Mouse (Mus musculus): ENCODE results near the gene Nfatc3. TPM values are rescaled to one million over a fixed set of nuclear protein-coding genes. Genes with fewer than 3 reads are reported as not detected.

Gene Nfatc3
- polyA plus RNA-seq, 1 experiment from 2014 or later = 3.0 TPM

DNA sequence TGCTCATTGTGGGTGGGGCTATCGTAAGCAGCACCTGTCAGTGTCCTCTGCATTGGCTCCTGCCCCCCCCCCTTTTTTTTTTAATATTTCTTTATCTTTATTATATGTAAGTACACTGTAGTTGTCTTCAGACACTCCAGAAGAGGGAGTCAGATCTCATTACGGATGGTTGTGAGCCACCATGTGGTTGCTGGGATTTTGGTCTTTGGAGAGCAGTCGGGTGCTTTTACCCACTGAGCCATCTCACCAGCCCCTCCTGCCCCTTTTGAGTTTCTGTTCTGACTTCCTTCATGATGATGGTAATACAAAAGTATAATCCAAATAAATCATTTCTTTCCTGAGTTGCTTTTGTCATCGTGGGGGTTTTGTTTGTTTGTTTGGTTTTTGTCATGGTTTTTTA lies 43.7 kb downstream of the Nfatc3 start:
- no peaks in the 10 kb centered on the region for H3K4me1 ChIP-seq (ENCODE audit: control insufficient read depth, low read depth, low read length)
- H3K4me2 ChIP-seq (ENCODE audit: low read depth, low read length) = no peak overlapping the region
- 79% methylated on average over 4 of the region's 4 CpGs for WGBS (ENCODE audit: insufficient replicate concordance)
- H3K27ac ChIP-seq (ENCODE audit: low read length) = no peak overlapping the region
- H3K9ac ChIP-seq (ENCODE audit: low read depth, low read length) = no peak overlapping the region
- no peak for ATAC-seq (ENCODE audit: low read depth)
- H3K27me3 ChIP-seq (ENCODE audit: control insufficient read depth, insufficient read depth, low read depth, low read length) = no peaks in the 10 kb centered on the region
- H3K36me3 ChIP-seq (ENCODE audit: control insufficient read depth, insufficient read depth) = peaks cover 10% of the 10 kb centered on the region
- no peak overlapping the region for H3K4me3 ChIP-seq (ENCODE audit: low read depth, low read length)
- H3K9me3 ChIP-seq (replicated peaks; ENCODE audit: control insufficient read depth, low read length) = no peaks in the 10 kb centered on the region

DNA sequence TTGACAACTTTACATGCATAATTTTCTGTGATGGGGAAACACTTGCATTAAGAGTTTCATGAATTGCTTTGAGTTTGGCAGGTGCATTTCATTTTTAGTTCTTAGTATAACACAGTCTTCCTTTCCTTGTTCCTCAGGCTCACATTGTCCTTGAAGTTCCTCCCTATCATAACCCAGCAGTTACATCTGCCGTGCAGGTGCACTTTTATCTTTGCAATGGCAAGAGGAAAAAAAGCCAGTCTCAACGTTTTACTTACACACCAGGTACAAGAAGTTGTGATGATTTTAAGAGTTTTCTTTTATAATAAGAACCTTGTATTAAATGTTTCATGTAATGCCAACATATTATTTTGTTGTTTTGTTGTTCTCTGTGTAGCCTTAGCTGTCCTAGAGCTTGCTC lies 45.2 kb downstream of the Nfatc3 start:
- no peak for ATAC-seq (ENCODE audit: low read depth)
- Histone ChIP-seq H3K4me1 (ENCODE audit: control insufficient read depth, low read depth, low read length) (no peaks in the 10 kb centered on the region), H3K9me3 (replicated peaks; ENCODE audit: control insufficient read depth, low read length) (no peaks in the 10 kb centered on the region), H3K4me2 (ENCODE audit: low read depth, low read length) (no peak overlapping the region), H3K27me3 (ENCODE audit: control insufficient read depth, insufficient read depth, low read depth, low read length) (no peaks in the 10 kb centered on the region), H3K36me3 (ENCODE audit: control insufficient read depth, insufficient read depth) (peaks cover 19% of the 10 kb centered on the region), H3K4me3 (ENCODE audit: low read depth, low read length) (no peak overlapping the region), H3K27ac (ENCODE audit: low read length) (no peak overlapping the region), H3K9ac (ENCODE audit: low read depth, low read length) (no peak overlapping the region)
- WGBS (ENCODE audit: insufficient replicate concordance) = 48% methylated on average over 2 of the region's 2 CpGs

DNA sequence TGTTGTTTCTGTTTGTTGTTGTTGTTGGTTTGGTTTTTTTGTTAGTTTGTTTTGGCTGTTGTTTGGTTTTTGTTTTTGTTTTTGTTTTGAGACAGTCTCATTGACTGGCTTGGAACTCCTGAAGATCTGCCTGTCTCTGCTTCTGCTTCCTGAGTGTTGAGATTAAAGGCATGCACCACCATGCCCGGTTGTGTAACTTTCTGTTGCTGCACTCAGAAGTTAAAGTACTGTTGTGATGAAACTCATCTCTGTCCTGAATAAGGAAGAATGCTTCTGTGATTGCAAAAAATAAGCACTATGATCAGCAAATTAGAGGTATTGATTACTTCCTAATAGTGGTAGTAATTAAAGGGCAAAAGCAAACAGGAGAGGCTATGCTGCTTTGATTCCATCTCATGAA lies 47.6 kb downstream of the Nfatc3 start:
- H3K27me3 ChIP-seq (ENCODE audit: control insufficient read depth, insufficient read depth, low read depth, low read length) = no peaks in the 10 kb centered on the region
- no peak overlapping the region for H3K4me3 ChIP-seq (ENCODE audit: low read depth, low read length)
- no peak overlapping the region for H3K4me2 ChIP-seq (ENCODE audit: low read depth, low read length)
- 60% methylated on average over 1 of the region's 1 CpGs for WGBS (ENCODE audit: insufficient replicate concordance)
- H3K4me1 ChIP-seq (ENCODE audit: control insufficient read depth, low read depth, low read length) = no peaks in the 10 kb centered on the region
- no peak overlapping the region for H3K27ac ChIP-seq (ENCODE audit: low read length)
- H3K9me3 ChIP-seq (replicated peaks; ENCODE audit: control insufficient read depth, low read length) = no peaks in the 10 kb centered on the region
- no peak for ATAC-seq (ENCODE audit: low read depth)
- peaks cover 24% of the 10 kb centered on the region for H3K36me3 ChIP-seq (ENCODE audit: control insufficient read depth, insufficient read depth)
- no peak overlapping the region for H3K9ac ChIP-seq (ENCODE audit: low read depth, low read length)

DNA sequence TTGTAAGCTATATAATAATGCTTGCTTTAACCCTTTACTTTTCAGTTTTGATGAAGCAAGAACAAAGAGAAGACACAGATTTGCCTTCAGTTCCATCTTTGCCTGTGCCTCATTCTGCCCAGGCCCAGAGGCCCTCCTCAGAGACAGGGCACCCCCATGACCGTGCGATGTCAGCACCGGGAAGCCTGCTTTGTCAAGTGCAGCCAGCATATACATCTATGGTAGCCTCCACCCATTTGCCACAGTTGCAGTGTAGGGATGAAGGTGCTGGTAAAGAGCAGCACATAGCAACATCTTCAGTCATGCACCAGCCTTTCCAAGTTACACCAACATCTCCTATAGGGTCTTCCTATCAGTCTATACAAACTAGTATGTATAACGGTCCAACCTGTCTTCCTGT lies 49.4 kb downstream of the Nfatc3 start:
- Histone ChIP-seq H3K36me3 (ENCODE audit: control insufficient read depth, insufficient read depth) (peaks cover 27% of the 10 kb centered on the region), H3K4me1 (ENCODE audit: control insufficient read depth, low read depth, low read length) (no peaks in the 10 kb centered on the region), H3K9me3 (replicated peaks; ENCODE audit: control insufficient read depth, low read length) (no peaks in the 10 kb centered on the region), H3K27ac (ENCODE audit: low read length) (no peak overlapping the region), H3K4me2 (ENCODE audit: low read depth, low read length) (no peak overlapping the region), H3K9ac (ENCODE audit: low read depth, low read length) (no peak overlapping the region), H3K4me3 (ENCODE audit: low read depth, low read length) (no peak overlapping the region), H3K27me3 (ENCODE audit: control insufficient read depth, insufficient read depth, low read depth, low read length) (no peaks in the 10 kb centered on the region)
- 88% methylated on average over 4 of the region's 4 CpGs for WGBS (ENCODE audit: insufficient replicate concordance)
- no peak for ATAC-seq (ENCODE audit: low read depth)

DNA sequence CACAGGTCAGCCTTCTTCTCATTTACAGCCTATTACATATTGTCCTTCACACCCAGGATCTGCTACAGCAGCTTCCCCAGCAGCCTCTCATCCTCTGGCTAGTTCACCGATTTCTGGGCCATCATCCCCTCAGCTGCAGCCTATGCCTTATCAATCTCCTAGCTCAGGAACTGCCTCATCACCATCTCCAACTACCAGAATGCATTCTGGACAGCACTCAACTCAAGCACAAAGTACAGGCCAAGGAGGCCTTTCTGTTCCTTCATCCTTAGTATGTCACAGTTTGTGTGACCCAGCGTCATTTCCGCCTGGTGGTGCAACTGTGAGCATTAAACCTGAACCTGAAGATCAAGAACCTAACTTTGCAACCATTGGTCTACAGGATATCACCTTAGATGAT lies 50.1 kb downstream of the Nfatc3 start:
- no peak overlapping the region for H3K4me3 ChIP-seq (ENCODE audit: low read depth, low read length)
- H3K9ac ChIP-seq (ENCODE audit: low read depth, low read length) = no peak overlapping the region
- H3K27me3 ChIP-seq (ENCODE audit: control insufficient read depth, insufficient read depth, low read depth, low read length) = no peaks in the 10 kb centered on the region
- no peaks in the 10 kb centered on the region for H3K4me1 ChIP-seq (ENCODE audit: control insufficient read depth, low read depth, low read length)
- no peaks in the 10 kb centered on the region for H3K9me3 ChIP-seq (replicated peaks; ENCODE audit: control insufficient read depth, low read length)
- no peak overlapping the region for H3K27ac ChIP-seq (ENCODE audit: low read length)
- WGBS (ENCODE audit: insufficient replicate concordance) = 88% methylated on average over 3 of the region's 3 CpGs
- H3K4me2 ChIP-seq (ENCODE audit: low read depth, low read length) = no peak overlapping the region
- peaks cover 27% of the 10 kb centered on the region for H3K36me3 ChIP-seq (ENCODE audit: control insufficient read depth, insufficient read depth)
- no peak for ATAC-seq (ENCODE audit: low read depth)

DNA sequence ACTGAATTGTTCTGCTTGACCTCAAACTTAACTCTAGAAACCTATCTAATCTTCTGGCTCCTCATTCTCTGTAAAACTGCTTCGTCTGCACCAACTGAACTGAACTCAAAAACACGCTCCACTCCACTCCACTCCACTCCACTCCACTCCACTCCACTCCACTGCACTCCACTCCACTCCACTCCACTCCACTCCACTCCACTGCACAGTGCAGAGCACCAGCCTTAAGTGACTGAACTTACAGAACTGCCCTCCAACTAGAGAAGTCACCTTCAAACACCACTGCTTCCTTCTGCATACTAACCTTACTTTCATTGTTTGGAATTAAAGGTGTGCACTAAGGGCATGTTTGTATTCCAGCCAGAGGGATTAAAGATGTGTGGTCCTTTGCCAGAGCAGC lies 53.4 kb downstream of the Nfatc3 start:
- 79% methylated on average over 2 of the region's 2 CpGs for WGBS (ENCODE audit: insufficient replicate concordance)
- Histone ChIP-seq H3K9ac (ENCODE audit: low read depth, low read length) (no peak overlapping the region), H3K4me3 (ENCODE audit: low read depth, low read length) (no peak overlapping the region), H3K4me1 (ENCODE audit: control insufficient read depth, low read depth, low read length) (no peaks in the 10 kb centered on the region), H3K4me2 (ENCODE audit: low read depth, low read length) (no peak overlapping the region), H3K27me3 (ENCODE audit: control insufficient read depth, insufficient read depth, low read depth, low read length) (no peaks in the 10 kb centered on the region), H3K36me3 (ENCODE audit: control insufficient read depth, insufficient read depth) (peaks cover 29% of the 10 kb centered on the region), H3K9me3 (replicated peaks; ENCODE audit: control insufficient read depth, low read length) (no peaks in the 10 kb centered on the region), H3K27ac (ENCODE audit: low read length) (no peak overlapping the region)
- no peak for ATAC-seq (ENCODE audit: low read depth)

DNA sequence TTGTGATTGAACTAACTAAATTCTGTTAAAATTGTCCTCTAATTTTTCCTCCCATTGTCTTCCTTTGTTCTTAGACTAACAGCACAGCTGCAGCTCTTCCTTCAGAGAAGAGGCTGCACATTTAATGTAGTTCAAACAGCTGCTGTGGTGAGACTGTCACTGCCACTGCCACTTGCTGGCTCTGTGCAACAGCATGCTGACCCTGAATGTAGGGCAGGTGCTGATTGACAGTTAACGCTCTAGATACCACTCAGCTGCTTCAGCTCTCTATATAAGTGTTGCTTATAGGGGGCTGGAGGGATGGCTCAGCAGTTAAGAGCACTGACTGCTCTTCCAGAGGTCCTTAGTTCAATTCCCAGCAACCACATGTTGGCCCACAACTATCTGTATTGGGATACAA lies 53.9 kb downstream of the Nfatc3 start:
- 84% methylated on average over 1 of the region's 1 CpGs for WGBS (ENCODE audit: insufficient replicate concordance)
- H3K36me3 ChIP-seq (ENCODE audit: control insufficient read depth, insufficient read depth) = peaks cover 29% of the 10 kb centered on the region
- H3K4me1 ChIP-seq (ENCODE audit: control insufficient read depth, low read depth, low read length) = no peaks in the 10 kb centered on the region
- no peak for ATAC-seq (ENCODE audit: low read depth)
- no peak overlapping the region for H3K4me2 ChIP-seq (ENCODE audit: low read depth, low read length)
- H3K9ac ChIP-seq (ENCODE audit: low read depth, low read length) = no peak overlapping the region
- no peaks in the 10 kb centered on the region for H3K9me3 ChIP-seq (replicated peaks; ENCODE audit: control insufficient read depth, low read length)
- no peak overlapping the region for H3K27ac ChIP-seq (ENCODE audit: low read length)
- H3K4me3 ChIP-seq (ENCODE audit: low read depth, low read length) = no peak overlapping the region
- H3K27me3 ChIP-seq (ENCODE audit: control insufficient read depth, insufficient read depth, low read depth, low read length) = no peaks in the 10 kb centered on the region

DNA sequence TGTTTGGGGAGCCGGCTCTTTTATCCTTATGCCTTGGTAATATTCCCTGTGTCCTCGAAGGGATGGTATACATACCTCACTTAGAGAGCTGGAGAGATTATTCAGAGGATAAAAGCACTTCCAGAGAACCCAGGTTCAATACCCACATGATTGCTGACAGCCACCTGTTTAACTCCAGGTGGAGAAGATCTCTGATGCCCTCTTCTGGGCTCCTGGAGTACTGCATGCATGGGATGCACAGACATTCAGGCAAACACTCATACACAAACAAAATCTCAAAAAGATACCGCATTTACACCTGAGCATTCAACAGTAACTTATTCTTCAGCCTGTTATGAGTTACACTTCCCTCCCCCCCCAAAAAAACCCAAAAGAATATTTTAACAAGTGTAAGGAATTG lies 57.3 kb downstream of the Nfatc3 start:
- no peak overlapping the region for H3K9ac ChIP-seq (ENCODE audit: low read depth, low read length)
- WGBS (ENCODE audit: insufficient replicate concordance) = 89% methylated on average over 3 of the region's 3 CpGs
- H3K4me2 ChIP-seq (ENCODE audit: low read depth, low read length) = no peak overlapping the region
- no peaks in the 10 kb centered on the region for H3K4me1 ChIP-seq (ENCODE audit: control insufficient read depth, low read depth, low read length)
- no peak overlapping the region for H3K27ac ChIP-seq (ENCODE audit: low read length)
- H3K36me3 ChIP-seq (ENCODE audit: control insufficient read depth, insufficient read depth) = peaks cover 14% of the 10 kb centered on the region; the same call in 1 of the 2 replicates
- no peak for ATAC-seq (ENCODE audit: low read depth)
- H3K4me3 ChIP-seq (ENCODE audit: low read depth, low read length) = no peak overlapping the region
- H3K27me3 ChIP-seq (ENCODE audit: control insufficient read depth, insufficient read depth, low read depth, low read length) = no peaks in the 10 kb centered on the region
- no peaks in the 10 kb centered on the region for H3K9me3 ChIP-seq (replicated peaks; ENCODE audit: control insufficient read depth, low read length)

DNA sequence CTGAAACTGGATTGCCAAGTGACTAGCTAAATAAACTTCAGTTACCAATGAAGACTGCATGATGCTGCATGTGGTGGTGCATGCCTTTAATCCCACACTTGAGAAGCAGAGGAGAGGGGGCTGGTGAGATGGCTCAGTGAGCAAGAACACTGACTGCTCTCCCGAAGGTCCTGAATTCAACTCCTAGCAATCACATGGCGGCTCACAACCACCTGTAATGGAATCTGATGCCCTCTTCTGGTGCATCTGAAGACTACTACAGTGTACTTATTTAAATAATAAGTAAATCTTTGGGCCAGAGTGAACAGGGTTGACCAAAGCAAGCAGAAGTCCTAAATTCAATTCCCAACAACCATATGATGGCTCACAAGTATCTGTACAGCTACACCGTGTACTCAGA lies 64.8 kb downstream of the Nfatc3 start:
- Histone ChIP-seq H3K27me3 (ENCODE audit: control insufficient read depth, insufficient read depth, low read depth, low read length) (no peaks in the 10 kb centered on the region), H3K36me3 (ENCODE audit: control insufficient read depth, insufficient read depth) (peaks cover 10% of the 10 kb centered on the region), H3K4me1 (ENCODE audit: control insufficient read depth, low read depth, low read length) (no peaks in the 10 kb centered on the region), H3K9me3 (replicated peaks; ENCODE audit: control insufficient read depth, low read length) (no peaks in the 10 kb centered on the region), H3K4me2 (ENCODE audit: low read depth, low read length) (no peak overlapping the region), H3K27ac (ENCODE audit: low read length) (no peak overlapping the region), H3K4me3 (ENCODE audit: low read depth, low read length) (no peak overlapping the region), H3K9ac (ENCODE audit: low read depth, low read length) (no peak overlapping the region)
- 83% methylated on average over 3 of the region's 3 CpGs for WGBS (ENCODE audit: insufficient replicate concordance)
- no peak for ATAC-seq (ENCODE audit: low read depth)

DNA sequence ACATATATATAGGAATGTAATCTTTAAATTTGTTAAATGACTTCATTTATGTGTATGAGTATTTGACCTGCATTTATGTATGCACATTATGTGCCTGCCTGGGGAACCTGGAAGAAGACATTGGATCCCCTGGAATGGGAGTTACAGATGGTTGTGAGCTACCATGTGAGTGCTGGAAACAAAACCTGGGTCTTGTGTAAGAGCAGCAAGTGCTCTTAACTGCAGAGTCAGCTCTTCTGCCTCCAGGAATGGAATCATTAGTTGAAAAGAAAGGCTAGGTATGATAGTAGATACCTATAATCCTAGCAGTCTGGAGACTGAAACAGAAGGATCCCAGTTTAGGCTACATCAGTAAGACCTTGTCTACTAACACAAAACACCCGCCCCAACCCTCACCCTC lies 67.4 kb downstream of the Nfatc3 start:
- Histone ChIP-seq H3K4me2 (ENCODE audit: low read depth, low read length) (no peak overlapping the region), H3K4me1 (ENCODE audit: control insufficient read depth, low read depth, low read length) (0 out of 2 replicates have a peak, but pooled peaks cover 2% of the 10 kb centered on the region), H3K27me3 (ENCODE audit: control insufficient read depth, insufficient read depth, low read depth, low read length) (no peaks in the 10 kb centered on the region), H3K9ac (ENCODE audit: low read depth, low read length) (no peak overlapping the region), H3K9me3 (replicated peaks; ENCODE audit: control insufficient read depth, low read length) (no peaks in the 10 kb centered on the region), H3K36me3 (ENCODE audit: control insufficient read depth, insufficient read depth) (peaks cover 14% of the 10 kb centered on the region), H3K4me3 (ENCODE audit: low read depth, low read length) (no peak overlapping the region), H3K27ac (ENCODE audit: low read length) (no peak overlapping the region)
- 75% methylated on average over 1 of the region's 1 CpGs for WGBS (ENCODE audit: insufficient replicate concordance)
- no peak for ATAC-seq (ENCODE audit: low read depth)

Measured in liver, embryonic 16.5 days (tissue).